Mouse (Mus musculus) megakaryocyte, embryonic 14.5 days (primary cell): Measurements from ENCODE around the gene Lims1.

ENCODE experiments used
- FLI1 ChIP-seq: IDR thresholded peaks from 2 replicates; pipeline ENCODE4 v1.6.1; 2012; ENCODE audit warnings: low read length, inconsistent platforms, mixed read lengths
- GATA1 ChIP-seq: IDR thresholded peaks from 3 replicates; pipeline ENCODE4 v1.6.1; 2012; ENCODE audit warnings: mixed read lengths, low read length, inconsistent platforms, borderline replicate concordance

DNA sequence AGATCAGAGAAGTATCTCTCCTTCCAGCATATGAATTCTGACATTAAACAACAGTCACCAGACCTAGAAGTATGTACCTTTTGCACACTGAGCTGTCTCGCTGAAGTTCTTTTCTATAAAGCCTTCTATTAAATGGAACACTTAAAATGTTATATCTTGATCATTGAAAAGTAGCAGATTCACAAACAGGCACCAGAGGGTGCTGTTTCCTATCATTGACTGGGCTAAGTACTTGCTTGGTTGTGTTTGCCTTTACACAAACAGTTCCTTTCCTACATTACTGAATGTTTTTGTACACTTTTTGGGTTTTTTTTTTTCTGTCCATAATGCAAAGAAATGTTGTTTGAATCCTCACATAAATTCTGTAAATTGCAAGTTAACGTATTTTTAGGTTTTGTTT is 35.9 kb downstream of the Lims1 start:
- no peak for TF ChIP-seq GATA1
- no peak for TF ChIP-seq FLI1
